Mouse (Mus musculus) left cerebral cortex, adult 18-20 months (tissue): Measurements from ENCODE around the gene Rps6kl1. TPM values are rescaled to one million over a fixed set of nuclear protein-coding genes. Genes with fewer than 3 reads are reported as not detected.
A peak's percentile ranks its signal among the peaks of the same experiment; 100 is the strongest.

ENCODE experiments used
- DNase-seq, 2 experiments: peaks; one replicate each; pipeline ENCODE4 v3.0.0; 2021 to 2022; ENCODE audit warnings: low spot score in 2 of 2, mixed read lengths in 1 of 2
- total RNA-seq, 2 experiments: library from RNA; stranded (reverse); gene quantifications; 2 replicates each; pipeline ENCODE4 v1.2.3; 2021

Gene Rps6kl1
- total RNA-seq, 2 experiments from 2014 or later = 31.4 to 32.8 TPM

DNA sequence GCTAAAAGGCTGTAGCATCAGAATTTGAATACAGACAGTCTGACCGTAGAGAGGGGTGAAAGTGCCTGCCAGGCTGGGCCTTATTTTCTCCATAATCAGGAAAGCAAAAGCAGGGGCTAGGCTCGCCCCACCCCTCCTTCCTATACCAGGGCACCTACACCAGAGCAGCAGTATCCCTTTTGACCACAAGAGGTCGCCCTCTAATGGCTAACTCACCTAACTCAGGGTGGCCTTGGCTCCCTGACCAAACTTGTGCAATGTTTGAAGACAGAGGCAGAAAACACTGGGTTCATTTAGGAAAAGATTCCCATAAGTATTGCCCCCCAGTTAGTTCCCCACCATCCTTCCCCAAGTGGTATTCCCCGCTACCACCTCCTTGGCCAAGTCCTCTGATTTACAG lies 8.3 kb downstream of the Rps6kl1 start:
- DNase-seq = peak; percentile 76 to 89

DNA sequence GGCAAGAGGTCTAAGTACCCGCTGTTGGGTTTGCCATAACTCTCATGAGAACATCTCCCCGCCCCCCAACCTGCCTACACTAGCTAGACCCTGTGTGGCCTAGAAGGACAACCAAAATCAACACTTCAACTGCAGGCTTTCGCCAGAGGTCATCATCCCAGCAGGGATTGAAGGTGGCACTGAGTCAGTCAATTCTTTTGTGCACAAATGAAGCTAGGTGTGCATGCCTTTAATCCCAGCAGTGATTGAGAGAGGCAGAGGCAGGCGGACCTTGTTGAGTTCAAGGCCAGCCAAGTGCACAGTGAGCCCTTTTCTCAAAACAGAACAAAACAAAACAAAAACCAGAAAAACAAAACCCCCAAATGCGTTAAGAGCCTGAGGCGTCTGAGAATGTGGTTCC lies 10.0 kb downstream of the Rps6kl1 start:
- no peak for DNase-seq

DNA sequence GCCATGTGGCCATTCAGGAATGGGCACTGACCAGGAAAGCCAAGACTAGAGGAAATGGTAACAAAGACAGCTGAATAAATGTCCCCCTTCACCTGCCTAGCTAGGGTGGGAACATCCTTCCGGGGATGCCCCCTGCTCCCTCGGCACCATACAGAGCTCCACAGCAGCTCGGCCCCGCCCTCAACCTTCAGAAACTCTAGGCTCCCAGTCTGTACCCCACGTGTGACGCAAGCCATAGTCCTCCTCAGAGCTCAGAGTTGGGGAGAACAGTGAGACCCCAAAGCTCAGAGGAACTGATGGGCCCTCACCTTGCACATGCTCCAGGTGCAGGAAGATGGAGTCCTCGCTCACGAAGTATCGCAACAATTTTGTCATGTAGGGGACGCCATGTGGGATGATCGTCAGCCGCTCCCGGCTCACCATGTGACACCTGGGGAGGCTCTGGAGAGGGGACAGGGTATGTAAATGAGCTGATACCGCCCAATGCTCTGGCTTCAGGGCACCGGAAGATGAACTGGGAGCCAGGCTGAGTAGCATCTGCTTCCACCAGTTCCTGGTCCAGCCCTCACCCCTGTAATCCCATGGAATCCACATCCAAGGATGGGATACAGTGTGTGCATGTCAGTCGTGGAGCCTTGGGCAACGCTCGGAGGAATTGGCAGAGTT lies 10.9 kb downstream of the Rps6kl1 start:
- no peak for DNase-seq

GRCm38 (mm10) chr12:85136627-85137026 lies 14.4 kb downstream of the Rps6kl1 start:
- DNase-seq = no peak

DNA sequence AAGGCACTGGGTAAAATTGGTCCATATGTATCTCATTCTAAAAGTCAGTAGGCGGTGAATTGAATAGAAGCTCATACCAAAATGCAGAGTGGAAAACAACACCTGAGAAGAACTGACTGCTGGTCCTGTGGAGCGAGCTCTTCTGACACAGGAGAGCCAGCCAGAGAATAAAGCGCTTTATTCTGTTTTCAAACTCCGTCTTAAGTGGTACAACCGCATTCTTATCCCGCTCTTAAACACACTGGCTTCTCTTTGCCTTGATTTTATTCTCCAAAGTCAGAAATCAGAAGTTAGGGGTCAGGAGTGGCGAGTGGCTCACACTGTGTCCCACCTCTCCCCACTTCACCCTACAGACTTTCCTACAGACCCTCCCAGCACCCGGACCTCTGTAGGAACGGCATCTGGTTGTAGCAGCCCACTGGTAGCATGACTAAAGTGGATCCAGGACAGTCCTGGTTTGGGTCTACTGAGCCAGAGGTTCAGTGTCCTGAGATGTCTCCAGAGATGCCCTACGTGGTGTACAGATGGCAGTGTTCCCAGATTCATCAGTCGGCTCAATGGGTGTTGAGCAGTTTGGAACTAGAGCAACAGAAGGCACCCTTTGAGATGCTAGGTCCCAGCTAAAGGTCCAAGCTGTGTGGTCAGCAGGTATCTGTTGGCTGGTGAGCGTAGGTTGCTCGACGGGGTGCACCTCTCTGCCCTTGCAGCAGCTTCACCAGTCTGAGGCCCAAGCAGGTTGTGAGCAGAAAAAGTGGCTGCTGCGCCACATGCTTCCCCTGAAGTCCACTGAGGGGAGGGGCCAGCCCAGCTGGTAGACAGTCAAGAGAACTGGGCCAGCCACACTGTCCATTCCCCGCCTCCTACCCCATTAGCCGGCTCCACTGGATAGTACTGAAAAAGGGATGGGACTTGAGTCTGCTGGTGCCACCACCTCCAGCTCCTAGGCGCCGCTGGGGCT lies 15.3 kb downstream of the Rps6kl1 start:
- DNase-seq = no peak

GRCm38 (mm10) chr12:85134043-85134794 lies 16.8 kb downstream of the Rps6kl1 start:
- no peak for DNase-seq

- no peak for DNase-seq
Measured at GRCm38 (mm10) chr12:85131361-85131760, 19.7 kb downstream of the Rps6kl1 start.

GRCm38 (mm10) chr12:85129426-85129978 lies 21.6 kb downstream of the Rps6kl1 start:
- no peak for DNase-seq

- no peak for DNase-seq
Measured at GRCm38 (mm10) chr12:85126986-85127603, 24.0 kb downstream of the Rps6kl1 start.

DNA sequence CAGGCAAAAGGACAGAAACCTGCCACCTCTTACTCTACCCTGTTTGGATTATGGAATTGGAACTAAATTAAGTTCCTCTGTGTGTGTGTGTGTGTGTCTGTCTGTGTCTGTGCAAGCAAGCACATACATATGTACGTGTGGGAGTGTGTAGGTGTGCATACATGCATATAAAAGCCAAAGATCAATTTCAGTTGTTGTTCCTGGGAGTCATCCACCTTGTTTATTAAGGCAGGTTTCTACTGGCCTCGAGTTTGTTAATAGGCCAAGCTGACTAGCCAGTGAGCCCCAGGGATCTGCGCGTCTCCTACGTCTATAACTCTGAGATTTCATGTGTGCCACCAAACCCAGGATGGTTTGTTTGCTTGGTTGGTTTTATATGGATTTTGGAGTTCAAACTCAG lies 26.3 kb downstream of the Rps6kl1 start:
- DNase-seq = no peak

GRCm38 (mm10) chr12:85123645-85124044 lies 27.4 kb downstream of the Rps6kl1 start:
- no peak for DNase-seq

DNA sequence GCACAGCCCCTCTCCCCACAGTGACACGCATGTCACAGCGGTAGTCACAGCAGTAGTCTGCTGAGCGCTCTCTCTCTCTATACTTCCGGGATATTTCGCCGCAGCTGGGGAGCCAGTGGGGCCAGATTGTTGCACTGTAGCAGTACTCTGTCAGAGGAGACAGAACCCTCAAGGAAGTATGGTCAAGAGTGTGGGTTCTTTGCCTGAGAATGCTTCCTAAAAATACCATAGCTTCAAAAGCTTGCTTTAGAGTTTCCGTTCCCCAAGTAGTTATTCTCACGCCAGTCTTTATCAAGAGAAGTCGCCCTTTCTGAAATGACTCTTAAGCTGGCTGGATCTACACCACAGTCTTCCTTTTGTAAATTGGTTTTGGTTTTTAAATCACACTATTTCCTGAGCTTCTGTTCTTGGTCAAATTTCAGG lies 27.9 kb downstream of the Rps6kl1 start:
- no peak for DNase-seq

DNA sequence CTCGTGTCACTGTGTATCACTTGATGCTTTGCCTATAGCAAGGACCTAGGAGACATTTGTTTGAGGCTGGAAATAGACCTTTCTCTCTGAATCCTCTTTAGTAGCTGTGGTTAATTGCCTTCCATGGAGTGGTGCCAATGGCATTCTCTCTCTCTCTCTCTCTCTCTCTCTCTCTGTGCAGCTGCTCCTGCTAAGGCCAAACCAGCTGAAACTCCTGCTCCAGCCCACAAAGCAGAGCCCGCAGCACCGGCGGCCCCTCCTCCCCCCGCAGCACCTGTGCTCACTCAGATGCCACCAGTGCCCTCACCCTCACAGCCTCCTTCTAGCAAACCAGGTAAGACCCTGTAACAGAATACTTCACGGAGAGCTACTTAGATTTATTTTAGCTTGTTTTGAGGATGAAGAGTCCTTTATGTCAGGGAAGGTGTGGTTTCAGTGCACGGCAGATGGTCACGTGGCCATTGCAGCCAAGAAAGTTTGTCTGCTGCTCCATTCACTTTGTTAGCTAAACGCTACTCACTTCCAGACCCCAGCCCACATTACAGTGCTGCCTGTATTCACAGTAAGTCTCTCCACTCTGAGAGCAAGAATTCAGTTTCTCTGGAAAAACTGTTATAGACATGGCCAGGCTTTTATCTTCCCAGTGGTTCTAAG lies 29.1 kb downstream of the Rps6kl1 start:
- DNase-seq = no peak

GRCm38 (mm10) chr12:85115678-85116077 lies 35.4 kb downstream of the Rps6kl1 start:
- DNase-seq = no peak

GRCm38 (mm10) chr12:85113917-85114316 lies 37.1 kb downstream of the Rps6kl1 start:
- DNase-seq = no peak

GRCm38 (mm10) chr12:85113337-85113736 lies 37.7 kb downstream of the Rps6kl1 start:
- DNase-seq = no peak

DNA sequence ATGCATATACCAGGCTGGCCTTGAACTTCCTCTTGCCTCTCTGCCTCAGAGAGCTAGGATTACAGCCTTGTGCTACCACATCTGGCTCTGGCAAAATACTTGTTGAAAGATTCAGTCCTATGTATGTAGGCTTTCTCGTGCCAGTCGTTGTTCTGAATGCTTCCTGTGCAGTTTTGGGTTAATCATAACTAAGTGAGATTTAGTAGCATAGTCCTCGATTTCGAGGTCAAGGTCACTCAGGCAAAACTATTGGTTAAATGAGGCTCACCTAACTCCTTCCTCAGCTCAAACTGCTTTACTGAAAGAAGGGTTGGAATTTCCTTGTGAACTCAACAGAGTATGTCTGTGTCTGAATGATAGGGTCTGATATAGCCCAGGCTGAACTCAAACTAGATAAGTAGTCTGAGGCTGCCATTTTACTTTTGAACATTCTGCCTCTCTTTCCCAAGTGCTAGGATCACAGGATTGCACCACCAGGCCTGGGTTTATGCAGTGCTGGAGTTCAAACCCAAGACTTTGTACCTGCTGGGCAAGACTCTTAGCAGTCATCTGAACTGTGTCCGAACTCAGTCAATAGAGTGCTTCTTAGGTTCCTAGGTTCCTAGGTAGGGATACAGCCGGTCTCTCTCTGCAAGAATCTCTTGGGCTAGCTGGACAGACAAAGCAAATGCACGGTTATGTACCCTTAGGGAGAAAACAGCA lies 38.4 kb downstream of the Rps6kl1 start:
- no peak for DNase-seq

GRCm38 (mm10) chr12:85110698-85111592 lies 40.1 kb downstream of the Rps6kl1 start, which contains the start of the genes Prox2 and Dlst:
Prox2 (minus strand) TSS chr12:85110759.
Dlst (plus strand) TSS chr12:85110833.
- DNase-seq = peak; percentile 86 to 92
